Mouse (Mus musculus): ENCODE measurements at regions not wholly inside any gene's neighbourhood (a gene's known extent, or its start where the extent isn't known, plus 50 kb on each side); places are given as distances from the start of the nearest gene placed in this dataset.

DNA sequence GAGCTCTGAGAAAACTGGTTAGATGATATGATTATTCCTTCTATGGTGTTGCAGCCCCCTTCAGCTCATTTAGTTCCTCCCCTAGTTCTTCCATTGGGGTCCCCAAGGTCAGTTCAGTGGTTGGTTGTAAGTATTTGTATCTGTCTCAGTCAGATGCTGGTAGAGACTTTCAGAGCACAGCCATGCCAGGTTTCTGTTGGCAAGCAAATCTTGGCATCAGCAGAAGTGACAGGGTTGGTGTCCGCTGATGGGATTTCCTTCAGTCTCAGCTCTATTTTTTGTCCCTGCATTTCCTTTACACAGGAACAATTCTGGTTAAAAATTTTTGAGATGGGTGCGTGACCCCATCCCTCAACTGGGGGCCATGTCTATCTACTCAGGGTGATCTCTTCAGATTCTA is 55.3 kb upstream of the Spaca1 start:
- DNase-seq (ENCODE audit: low spot score): no peak

DNA sequence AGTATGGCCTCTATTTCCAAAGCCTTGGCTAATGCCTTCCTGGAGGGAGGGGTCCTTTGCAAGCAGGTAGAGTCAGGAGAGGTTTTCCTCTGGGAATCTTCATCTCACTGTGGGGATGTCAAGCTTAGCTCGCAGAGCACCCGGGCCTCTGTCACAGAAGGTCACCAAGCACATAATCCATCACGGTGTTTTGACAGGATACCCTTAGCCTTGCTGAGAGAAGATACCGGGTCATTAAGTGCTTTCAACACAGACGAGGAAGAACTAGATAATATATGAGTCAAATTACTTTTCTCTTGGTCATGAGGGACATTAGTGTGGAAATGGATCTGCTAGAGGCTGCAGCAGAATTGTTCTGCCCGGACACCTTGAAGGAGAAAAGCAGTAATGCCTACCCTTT is 64.3 kb upstream of the Spaca1 start:
- no peak for DNase-seq (ENCODE audit: low spot score)

DNA sequence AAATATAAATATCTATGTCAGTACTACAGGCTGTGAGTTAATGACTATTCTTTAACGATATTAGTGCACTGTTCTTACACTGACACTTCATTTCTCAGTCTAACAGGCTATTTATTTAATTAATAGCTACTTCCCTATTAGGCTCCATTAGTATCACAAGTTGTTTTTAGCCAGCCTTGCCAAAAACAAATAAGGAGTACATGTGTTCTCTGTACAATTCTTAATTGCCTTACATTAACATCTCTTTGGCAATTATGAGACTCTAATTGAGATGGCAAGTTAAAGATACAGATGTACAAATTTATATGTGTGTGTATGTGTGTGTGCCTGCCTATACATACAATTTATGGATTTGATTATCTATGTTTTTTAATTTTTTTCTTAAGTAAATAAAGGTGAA is 67.1 kb upstream of the Spaca1 start:
- no peak for DNase-seq (ENCODE audit: low spot score)

DNA sequence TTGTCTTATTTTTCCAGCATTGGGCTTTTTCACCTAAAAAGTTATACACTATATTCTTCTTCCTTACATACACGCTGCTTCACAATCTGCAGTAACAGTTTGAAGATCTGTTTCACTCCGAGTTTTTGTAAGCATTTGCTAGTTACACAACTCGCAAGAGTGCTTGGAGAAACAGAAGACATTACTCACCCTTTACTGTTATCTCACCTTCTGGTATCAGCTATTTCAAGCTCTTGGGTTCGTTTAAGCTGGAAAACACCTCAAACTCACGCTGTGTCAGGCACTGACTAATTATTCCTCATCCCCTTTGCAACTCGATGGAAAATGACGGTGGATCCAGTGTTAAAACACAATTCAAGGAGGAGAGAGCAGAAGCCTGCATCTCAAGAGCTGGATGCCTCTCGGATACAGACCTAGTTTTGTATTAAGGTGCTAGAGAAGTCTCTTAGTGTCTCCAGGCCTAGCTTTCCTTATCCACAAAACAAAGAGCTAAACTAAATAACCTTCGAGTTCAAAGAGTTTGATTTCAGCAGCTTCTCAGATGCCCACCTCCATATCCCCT is 73.0 kb upstream of the Spaca1 start:
- no peak for DNase-seq (ENCODE audit: low spot score)

DNA sequence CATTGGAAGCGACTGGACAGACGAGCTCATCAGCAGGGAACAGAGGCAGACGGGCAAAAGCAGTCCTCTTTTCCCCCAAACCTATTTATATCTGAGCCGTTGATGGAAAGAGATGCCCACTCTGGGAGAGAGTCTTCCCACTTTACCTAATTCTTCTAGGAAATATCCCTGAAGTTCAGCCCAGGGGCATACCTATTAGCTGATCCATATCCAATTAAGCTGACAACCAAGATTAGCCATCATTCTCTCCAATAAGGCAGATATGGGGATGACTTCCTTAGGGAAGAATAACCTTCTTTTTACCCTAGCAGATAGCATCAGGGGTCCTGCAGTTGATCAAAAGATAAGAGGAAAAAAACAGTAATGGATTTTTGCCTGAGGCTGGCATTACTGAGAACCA is 78.2 kb upstream of the Spaca1 start:
- DNase-seq (ENCODE audit: low spot score): no peak

DNA sequence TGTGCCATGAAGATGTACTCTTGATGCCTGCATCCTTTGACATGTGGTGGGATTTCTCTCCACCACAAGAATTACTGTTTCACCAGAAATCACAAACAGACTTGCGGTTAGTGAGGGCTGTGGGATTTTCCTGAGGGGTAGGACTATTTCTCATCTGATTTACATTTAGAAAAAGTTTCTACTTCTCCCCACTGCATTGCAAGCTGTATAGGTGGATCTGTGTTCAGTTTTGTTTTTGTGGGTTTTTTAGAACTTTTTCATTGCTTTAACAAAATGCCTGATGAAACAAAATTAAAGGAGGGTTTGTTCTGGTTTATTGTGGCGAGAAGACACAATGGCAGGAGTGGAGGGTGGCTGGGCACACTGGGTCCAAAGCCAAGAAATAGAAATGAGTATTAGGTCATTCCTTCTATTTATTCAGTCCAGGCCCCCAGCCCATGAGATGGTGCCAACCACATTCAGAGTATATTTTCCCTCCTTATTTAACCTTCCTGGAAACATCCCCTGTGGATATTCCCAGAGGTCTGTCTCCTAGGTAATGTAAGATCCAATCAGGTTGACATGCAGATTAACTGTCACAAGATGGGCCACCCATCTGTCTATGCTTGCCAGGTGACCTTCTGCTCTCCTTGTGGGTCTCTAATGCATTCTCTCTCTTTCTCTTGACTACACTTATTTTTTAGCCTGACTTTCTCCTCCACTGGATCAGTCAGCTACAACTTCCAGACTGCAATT is 96.3 kb upstream of the Spaca1 start:
- no peak for DNase-seq (ENCODE audit: low spot score)

DNA sequence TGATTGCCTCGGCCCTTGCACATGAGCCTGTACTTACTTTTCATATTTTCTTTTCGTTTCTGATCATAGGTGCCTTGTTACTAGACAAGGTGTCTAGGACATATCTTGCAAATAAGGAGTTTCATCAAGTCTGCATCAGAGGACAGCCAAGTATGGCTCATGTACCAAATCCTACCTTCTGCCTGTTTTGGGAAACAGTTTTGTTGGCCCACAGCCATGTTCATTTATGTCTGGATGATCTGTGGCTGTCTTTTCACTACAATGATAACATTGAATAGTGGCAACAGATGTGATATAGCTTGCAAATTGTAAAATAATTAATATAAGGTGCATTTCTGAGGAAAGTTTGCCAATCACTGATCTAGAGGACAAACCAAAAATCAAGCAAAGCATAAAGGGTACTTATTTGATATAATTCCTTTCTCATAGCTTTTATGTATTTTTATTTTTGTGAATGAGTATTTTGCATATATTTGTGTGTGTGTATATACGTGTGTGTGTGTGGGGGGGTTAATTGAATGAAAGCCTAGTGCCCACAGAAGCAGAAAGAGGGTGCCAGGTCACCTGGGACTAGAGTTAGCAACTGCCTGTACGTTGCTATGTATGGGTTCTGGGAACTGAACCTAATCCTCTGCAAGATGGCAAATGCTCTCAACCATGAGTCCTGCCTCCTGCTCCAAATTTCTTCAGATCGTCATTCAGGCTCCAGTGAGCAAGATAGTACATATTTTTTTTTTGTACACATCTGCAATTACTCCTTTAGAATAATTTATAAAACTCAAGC is 99.2 kb upstream of the Spaca1 start:
- no peak for DNase-seq (ENCODE audit: low spot score)

DNA sequence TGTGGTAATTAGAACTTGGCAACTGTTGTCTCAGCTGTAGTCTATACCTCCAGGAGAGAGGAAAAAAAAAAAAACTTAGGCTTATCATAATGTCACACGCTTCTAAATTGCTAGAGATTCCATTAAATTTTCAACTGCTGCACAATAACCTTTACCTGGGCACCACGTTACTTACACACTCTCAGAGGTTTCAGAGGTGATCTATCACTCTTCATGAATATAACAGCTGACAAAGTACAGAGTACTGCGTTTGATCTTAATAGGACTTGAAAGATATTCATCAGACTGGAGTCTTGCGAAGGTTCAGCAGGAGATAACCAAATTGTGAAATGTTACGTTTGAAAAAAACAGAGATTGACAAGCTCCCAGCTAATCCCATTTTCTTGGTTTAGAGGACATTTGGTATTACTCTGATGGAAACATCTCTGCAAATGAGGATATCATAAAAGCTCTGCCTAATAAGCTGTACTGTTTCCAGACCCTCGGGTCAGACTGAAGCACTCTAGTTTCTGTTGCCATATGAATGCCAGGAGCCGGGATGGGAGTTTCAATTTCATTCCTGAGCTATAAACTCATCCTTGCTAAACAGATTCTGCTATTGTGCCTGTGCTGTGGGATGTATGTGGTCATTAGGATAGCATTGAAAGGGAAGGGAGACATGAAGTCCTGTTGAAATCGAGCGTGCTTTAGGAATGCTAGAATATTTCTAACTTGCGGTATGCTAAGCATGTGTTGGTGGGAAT is 101.8 kb upstream of the Spaca1 start:
- DNase-seq (ENCODE audit: low spot score): no peak

DNA sequence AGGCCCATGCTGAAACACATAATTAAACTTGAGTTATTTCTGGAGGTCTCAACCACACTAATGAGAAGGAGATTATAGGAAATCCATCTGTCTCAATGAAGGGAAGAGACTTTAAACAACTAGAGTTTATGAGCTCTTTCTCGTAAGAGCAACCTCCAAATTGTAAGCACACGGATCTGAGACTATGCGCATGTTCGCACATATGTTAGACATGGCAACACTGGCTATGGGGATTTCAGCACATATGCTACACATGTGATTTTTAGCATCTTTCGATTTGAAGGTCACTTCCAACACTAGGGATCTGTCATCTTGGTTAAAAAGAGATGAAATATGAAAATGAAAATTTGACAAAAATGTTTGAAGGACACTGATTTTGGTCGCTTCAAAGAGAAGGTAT is 105.5 kb upstream of the Spaca1 start:
- DNase-seq (ENCODE audit: low spot score): no peak

DNA sequence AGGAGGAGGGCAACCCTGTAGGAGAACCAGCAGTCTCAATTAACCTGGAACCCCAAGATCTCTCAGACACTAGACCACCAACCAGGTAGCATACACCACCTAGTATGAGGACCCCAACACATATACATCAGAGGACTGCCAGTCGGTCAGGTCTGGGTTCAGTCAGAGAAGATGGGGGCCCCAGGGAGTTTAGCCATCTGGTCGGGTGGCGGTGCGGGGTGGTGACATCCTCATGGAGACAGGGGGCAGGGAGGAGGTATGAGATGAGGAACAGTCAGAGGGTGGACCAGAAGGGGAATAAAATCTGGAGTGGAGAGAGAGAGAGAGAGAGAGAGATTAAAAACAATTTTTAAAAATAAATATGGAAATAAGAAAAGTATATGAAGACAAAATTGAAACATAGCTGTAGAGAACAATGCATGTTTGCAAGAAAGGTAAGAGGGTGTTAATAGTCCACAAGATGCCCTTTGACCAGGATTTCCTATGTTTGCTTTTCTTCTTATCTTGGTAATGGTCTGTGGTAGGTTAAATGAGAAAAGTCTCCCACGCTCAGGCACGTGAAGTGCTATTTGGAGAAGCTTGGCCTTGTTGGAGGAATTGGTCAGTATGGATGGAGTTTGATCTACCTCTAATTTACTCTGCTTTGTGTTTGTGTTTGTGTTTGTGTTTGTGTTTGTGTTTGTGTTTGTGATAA is 108.0 kb upstream of the Spaca1 start:
- no peak for DNase-seq (ENCODE audit: low spot score)

DNA sequence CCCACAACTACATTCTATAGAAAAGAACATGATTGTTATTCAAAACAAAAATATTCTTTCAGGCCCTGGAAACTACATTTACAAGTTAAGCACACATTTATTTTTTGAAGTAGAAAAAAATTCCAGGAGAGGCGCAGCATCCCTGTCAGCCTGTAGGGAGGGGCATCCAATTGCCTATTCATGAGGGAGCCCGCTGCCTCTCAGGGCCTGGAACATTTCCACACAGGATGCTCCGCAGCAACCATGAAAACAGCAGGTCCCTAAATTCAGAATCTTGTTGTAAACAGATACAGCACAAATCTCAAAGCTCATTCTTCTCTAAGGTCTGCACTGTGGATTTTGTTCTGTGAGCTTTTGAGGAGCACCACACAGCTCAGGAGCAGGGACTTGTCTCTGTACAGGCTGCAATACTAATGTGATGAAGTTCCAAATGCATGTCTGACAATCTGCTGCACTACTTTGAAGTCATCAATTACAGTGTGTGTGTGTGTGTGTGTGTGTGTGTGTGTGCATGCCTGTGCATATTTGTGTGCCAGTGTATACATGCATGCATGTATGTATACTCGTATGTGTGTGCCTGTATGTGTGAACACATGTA is 121.4 kb upstream of the Spaca1 start:
- no peak for DNase-seq (ENCODE audit: low spot score)

DNA sequence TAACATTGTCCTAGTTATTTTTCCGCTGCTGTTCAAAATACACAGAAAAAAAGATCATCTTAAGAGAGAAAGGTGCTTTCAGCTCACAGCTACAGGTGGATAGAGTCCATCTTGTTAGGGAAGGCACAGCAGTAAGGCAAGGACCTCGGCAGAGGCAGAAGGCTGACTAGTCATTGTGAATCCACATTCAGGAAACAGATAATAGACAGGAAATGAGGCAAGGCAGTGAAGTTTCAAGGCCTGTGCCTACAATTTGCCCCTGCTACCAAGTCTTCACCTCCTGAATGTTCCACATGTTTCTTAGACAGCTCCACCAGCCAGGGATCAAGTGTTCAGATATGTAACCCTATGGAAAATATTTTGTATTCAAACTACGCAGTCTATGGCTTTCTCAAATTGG is 122.0 kb upstream of the Spaca1 start:
- DNase-seq (ENCODE audit: low spot score): no peak

DNA sequence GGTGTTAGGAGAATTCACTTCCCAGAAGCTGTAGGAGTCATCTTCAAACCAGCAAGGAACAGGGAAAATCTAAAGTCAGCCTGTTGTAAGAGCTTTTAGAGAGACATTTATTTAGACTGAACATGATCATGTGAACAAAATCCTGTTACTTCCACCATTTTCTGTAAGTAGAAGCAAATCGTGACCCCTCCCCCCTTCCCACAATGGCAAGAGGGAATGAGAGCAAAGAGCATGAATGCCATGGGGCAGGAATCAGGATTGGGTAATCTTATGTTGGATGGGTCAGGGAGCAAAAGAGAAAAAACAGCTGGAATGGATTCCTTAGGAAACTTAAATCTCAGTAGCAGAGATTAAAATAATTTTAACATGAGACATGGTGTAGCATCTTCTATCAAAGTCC is 127.4 kb upstream of the Spaca1 start:
- no peak for DNase-seq (ENCODE audit: low spot score)

DNA sequence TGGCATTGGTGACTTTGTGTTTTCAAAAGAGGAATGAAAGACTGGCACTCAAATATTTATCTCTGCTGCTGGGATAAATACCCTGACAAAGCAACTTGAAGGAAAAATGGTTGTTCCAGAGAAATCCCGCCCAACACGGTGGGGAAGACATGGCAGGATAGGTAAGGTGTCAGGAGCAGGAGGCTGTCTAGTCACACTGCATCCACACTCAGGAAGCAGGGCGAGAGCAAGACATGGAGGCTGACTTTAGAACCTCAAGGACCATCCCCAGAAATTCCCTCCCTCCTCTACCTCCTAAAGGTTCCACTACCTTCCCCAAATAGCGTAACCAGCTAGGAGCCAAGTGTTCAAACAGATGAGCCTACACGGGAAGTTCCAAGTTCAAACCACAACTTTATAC is 136.5 kb upstream of the Spaca1 start:
- DNase-seq (ENCODE audit: low spot score): no peak

DNA sequence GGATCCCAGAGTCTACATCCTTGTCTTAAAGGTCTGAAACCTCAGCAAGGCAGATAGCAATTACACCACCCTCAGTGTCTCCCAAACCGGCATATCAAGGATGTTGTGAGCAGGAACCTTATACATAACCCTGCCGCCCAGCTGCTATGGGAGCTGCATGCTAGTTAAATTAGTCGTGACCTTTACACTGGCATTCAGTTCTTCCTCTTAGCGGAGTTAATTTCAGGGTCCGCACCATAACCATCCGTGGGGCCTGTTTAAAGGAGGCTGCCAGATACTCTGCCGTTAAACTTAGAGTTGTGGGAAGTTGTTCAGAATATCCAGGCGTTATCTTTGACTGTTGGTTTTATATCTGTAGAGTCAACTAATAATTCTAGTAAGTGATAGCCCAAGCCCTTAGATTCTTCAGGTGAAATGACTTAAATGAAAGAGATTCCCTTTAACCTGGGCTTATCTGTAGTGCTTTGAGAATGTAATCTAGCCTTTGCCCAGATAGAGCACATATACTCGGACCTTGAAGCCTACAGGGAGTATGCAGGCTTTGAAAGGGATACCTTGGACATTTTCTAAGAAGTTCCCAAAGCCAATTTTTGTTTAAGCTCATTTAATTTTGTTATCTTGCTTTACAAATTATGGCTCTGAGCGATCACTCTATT is 153.3 kb upstream of the Spaca1 start:
- no peak for DNase-seq (ENCODE audit: low spot score)

DNA sequence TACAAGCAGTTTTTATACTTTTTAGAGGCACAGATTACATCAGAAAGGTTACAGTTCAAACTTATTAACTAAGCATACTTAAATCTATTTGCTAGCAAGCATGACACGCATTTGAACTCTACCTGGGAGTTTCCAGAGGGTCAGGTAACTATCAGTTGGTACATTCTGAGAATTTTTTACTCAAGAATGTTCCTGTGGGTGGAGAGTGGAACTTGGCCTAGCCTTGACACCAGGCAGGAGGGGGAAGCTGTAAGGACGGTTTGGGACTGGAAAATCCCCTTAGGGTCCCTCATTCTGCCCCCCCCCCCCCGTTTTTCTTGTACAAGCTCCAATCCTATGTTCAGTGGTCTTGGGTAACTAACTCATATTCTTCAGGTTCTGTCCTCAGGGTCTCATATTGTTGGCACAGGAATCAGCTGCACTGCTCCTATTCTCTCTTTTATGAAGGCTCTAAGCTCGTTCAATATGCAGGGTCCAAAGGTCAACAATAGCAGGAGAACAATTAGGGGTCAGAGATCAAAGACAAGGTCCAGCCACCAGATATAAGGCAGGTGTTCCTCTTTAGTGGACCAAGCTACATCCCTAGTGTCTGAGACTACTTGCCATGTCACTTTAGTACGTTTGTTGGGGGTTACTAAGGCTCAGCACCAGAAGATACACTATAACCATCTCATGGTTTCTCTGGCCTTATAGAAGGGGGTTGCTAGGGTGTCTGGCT is 159.3 kb upstream of the Spaca1 start:
- no peak for DNase-seq (ENCODE audit: low spot score)

DNA sequence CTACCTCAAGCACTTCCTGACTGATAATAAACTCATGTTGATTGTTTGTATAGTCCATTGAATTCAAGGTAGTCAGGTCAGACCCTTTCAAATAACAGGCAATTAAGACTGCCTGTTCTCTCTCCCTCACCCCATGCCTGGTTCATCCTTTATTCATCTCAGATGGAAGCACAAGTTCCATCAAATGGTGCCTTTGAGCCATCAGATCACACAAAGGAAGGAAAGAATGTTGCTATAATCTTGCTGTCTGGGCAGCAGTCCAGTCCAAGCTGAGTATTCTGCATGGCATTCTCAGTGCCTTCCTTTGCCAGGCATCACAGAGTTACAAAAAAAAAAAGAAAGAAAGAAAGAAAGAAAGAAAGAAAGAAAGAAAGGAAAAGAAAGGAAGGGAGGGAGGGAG is 163.7 kb upstream of the Spaca1 start:
- DNase-seq (ENCODE audit: low spot score): no peak

DNA sequence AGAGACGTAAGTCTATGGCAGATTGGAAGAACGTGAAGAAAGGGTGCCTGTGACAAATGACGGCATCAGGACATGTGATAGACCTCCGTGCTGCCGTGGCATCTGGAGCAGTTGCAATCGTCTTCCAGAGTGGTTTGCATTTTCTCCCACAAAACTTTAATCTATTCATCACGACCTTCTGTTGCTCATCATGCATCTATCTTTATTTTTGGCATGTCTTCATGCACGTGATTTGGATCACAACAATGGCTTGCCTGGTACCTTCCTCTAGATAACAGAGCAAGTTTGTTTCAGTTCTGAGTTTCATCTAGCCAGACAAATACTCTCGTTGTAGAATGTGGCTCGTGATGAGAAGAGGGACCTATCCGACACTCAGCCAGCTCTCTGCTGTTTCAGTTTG is 164.4 kb upstream of the Spaca1 start:
- no peak for DNase-seq (ENCODE audit: low spot score)

DNA sequence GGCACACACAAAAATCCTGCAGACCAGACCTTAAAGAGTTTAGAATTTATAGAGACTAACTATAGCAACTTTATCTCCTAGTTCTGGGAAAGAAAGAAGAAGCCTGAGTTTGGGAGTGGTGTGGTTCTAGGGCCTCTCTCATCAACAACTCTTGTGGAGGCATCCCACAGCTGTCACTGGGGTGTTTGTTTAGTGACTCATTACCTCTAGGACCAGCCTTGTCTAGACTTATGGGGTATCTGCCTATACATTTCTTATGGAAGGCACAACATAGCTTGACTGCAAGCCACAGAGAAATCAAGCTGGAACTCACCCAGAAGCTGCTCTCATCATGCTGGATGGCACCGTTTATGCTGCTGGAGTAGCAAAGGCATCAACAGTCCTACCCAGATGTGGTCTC is 171.9 kb upstream of the Spaca1 start:
- DNase-seq (ENCODE audit: low spot score): no peak
